Mouse (Mus musculus) heart, postnatal 0 days (tissue): ENCODE measurements around the gene Flt3. TPM values are rescaled to one million over a fixed set of nuclear protein-coding genes. Genes with fewer than 3 reads are reported as not detected.
A peak's percentile ranks its signal among the peaks of the same experiment; 100 is the strongest.

Experiments
- ATAC-seq: fragments of 200-750 bp; cut with Nextera tagmentation; 2 replicates; pipeline ENCODE4 v1.8.0; 2017; ENCODE audit warnings: low read depth, moderate number of reproducible peaks, moderate library complexity; ENCODE audit not compliant: insufficient read depth
- DNase-seq: peaks from one replicate; pipeline ENCODE4 v3.0.0-alpha.2; 2016; ENCODE audit warnings: low spot score
- H3K27ac ChIP-seq: fragments of 300-500 bp; sonication (generic); 2 replicates; pipeline ENCODE4 v1.5.1; 2014; ENCODE audit warnings: low read depth, mild to moderate bottlenecking
- H3K27me3 ChIP-seq: fragments of 300-500 bp; sonication (generic); 2 replicates; pipeline ENCODE4 v1.6.1; 2014; ENCODE audit warnings: low read length, mixed read lengths; ENCODE audit not compliant: control insufficient read depth, insufficient read depth
- H3K36me3 ChIP-seq: fragments of 300-500 bp; sonication (generic); replicated peaks from 2 replicates; pipeline ENCODE4 v1.6.1; 2014; ENCODE audit warnings: low read length, mixed read lengths; ENCODE audit not compliant: control insufficient read depth, insufficient read depth
- H3K4me1 ChIP-seq: fragments of 300-500 bp; sonication (generic); 2 replicates; pipeline ENCODE4 v1.6.1; 2014; ENCODE audit warnings: antibody characterized with exemption; ENCODE audit not compliant: control insufficient read depth, insufficient read depth
- H3K4me2 ChIP-seq: fragments of 300-500 bp; sonication (generic); 2 replicates; pipeline ENCODE4 v1.6.1; 2014; ENCODE audit warnings: low read depth, mild to moderate bottlenecking, low read length, moderate library complexity
- H3K4me3 ChIP-seq: fragments of 300-500 bp; sonication (generic); 2 replicates; pipeline ENCODE4 v1.5.1; 2014; ENCODE audit warnings: low read depth, low read length
- H3K9ac ChIP-seq: fragments of 300-500 bp; sonication (generic); replicated peaks from 2 replicates; pipeline ENCODE4 v1.6.1; 2014; ENCODE audit warnings: low read depth, low read length, mixed read lengths
- H3K9me3 ChIP-seq: fragments of 300-500 bp; sonication (generic); replicated peaks from 2 replicates; pipeline ENCODE4 v1.6.1; 2016; ENCODE audit warnings: low read length; ENCODE audit not compliant: control insufficient read depth
- CTCF ChIP-seq: IDR thresholded peaks from 2 replicates; pipeline ENCODE4 v1.5.1; 2016; ENCODE audit warnings: antibody characterized with exemption, control low read depth, low read depth
- EP300 ChIP-seq: IDR thresholded peaks from 2 replicates; pipeline ENCODE4 v1.6.1; 2016; ENCODE audit warnings: antibody characterized with exemption, low read depth
- WGBS: fragments of 180-500 bp; shearing (Covaris S2); extraction: QIAGEN DNeasy Blood & Tissue Kit; methylation state at CpG from one replicate; pipeline ENCODE4 v1.1.7; 2014; 5-methylcytosine and 5-hydroxymethylcytosine counted together
- polyA plus RNA-seq: library from polyadenylated mRNA; unstranded; fragments of >200 nt; fragmentation: Nextera tagmentation; extraction: Ambion mirVana; gene quantifications from 2 replicates; pipeline ENCODE4 v1.2.1, GENCODE M21; 2015
- total RNA-seq: library from RNA; depleted of rRNA; stranded (reverse); fragments of >200 nt; gene quantifications from 2 replicates; pipeline ENCODE4 v1.2.3, GENCODE M21; 2014; ENCODE audit warnings: low replicate concordance

Gene Flt3
- total and polyA plus RNA-seq, 2 experiments from 2014 or later, result 0.05 TPM; not detected in 1

DNA sequence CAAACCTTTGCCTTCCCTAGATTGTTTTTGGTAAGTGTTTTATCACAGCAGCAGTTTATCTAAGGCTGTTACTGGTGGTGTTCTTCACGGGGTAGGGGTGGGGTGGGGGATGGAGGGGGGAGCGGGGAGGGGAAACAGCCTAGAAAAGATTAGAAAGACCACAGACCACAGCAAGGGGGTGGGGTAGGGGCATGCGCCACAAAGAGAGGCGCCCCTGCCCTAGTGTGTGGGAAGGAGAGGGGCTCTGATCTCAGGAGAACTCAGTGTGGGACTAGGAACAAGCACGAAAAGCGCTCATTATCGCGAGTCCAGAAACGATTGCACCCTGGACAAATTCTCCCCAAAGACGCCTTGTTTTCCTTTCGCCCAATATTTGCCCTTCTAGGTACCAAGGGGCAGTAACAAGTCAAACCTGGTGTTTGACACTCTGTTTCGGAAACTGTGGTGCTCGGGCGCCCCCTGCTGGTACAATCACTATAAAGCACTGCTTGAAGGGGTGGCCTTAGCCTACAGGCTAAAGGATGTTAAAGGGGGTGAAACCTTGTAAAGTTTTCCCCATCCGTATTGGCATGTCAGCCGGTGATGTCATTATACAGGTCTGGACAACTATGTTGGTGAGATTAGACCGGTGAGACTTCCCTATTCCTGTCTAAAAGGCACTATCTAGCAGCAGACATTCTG lies 76.9 kb downstream of the Flt3 start:
- WGBS, result 8% methylated on average over 17 of the region's 17 CpGs
- H3K36me3 ChIP-seq, result no peaks in the 10 kb centered on the region
- no peak overlapping the region for H3K4me3 ChIP-seq
- ATAC-seq (no peak; the same call in 1 of the 2 replicates), DNase-seq (peak; percentile 34)
- no peak overlapping the region for H3K4me2 ChIP-seq
- TF ChIP-seq CTCF (peak; percentile 74), EP300 (no peak)
- H3K4me1 ChIP-seq, result no peaks in the 10 kb centered on the region
- H3K27ac ChIP-seq, result no peak overlapping the region
- no peaks in the 10 kb centered on the region for H3K9me3 ChIP-seq
- H3K9ac ChIP-seq, result no peak overlapping the region
- H3K27me3 ChIP-seq, result peaks cover 43% of the 10 kb centered on the region

DNA sequence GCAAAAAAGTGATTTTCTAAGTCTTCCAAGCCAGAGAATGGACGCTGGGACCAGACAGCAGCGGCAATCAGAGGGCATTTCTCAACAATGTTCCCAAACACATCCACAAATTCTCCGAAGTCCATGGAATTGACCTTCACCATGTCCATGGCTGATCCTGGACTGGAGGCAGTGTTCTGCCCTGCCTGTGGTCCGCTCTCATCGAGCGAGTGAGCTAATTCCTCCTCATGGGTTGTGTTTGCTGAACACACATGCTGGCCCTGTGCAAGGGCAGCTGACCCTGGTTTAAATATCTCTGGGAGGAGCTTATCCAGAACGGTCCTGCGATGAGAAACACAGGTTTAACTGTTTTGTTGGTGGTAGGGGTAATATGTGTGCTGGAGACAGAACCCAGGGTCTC lies 78.1 kb downstream of the Flt3 start, which contains the start of gene Urad:
Urad (minus strand) TSS at position 258 of the 400 bp plus-strand sequence.
- no peak for TF ChIP-seq CTCF
- TF ChIP-seq EP300, result no peak
- WGBS, result 62% methylated on average over 8 of the region's 8 CpGs
- peaks cover 55% of the 10 kb centered on the region for H3K27me3 ChIP-seq

DNA sequence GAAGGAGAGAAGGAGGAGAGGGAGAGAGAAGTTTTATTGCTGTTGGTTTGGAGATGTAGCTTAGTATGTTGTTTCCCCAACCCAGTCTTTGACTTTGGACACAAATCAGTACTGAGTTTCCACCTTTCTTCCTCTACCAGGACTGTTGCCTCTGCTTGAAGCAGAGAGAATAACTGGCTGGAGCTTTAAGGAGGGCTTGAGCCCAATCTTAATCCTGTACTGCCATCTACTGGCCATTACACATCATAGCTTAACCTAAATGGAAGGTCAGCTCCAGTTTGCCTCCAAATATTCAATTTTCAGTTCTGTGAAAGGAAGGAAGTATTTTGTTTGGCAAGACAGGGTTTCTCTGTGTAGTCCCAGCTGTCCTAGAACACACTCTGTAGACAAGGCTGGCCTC lies 80.6 kb downstream of the Flt3 start:
- H3K4me2 ChIP-seq, result no peak overlapping the region
- ATAC-seq (peak; percentile 47; the same call in 1 of the 2 replicates), DNase-seq (peak; percentile 81)
- H3K27ac ChIP-seq, result no peak overlapping the region
- H3K4me3 ChIP-seq, result no peak overlapping the region
- no peaks in the 10 kb centered on the region for H3K9me3 ChIP-seq
- H3K27me3 ChIP-seq, result peaks cover 77% of the 10 kb centered on the region
- TF ChIP-seq EP300 (no peak), CTCF (peak; percentile 86)
- H3K9ac ChIP-seq, result no peak overlapping the region
- H3K4me1 ChIP-seq, result no peaks in the 10 kb centered on the region
- no peaks in the 10 kb centered on the region for H3K36me3 ChIP-seq

More for the DNA sequence above, 78.1 kb downstream of the Flt3 start, which contains the start of gene Urad:
- H3K4me2 ChIP-seq, result no peak within 1 kb of the TSS
- no peak within 1 kb of the TSS for H3K4me3 ChIP-seq
- H3K4me1 ChIP-seq, result no peaks in the 10 kb centered on the region
- no peaks in the 10 kb centered on the region for H3K9me3 ChIP-seq
- H3K9ac ChIP-seq, result no peak within 1 kb of the TSS
- ATAC-seq (no peak), DNase-seq (no peak)
- H3K36me3 ChIP-seq, result no peaks in the 10 kb centered on the region
- H3K27ac ChIP-seq, result no peak within 1 kb of the TSS

DNA sequence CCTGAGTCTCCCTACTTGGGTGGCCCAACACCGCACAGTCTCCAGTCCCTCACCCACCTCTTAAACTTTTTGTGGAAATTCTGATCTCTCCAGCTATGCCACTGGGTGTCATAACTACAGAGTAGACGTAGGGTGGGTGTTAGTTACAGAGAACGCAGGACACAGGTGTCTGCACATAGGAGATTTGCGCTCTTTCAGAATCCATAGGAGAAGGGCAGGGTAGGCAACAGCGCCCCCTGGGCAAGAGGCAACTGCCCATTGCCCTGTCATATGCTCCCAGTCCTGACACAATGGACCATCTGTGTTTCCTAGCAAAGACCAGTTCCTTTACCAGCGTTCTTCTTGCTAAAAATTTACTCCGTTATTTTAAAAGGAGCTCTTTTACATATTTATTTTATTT lies 82.3 kb downstream of the Flt3 start:
- no peak overlapping the region for H3K4me2 ChIP-seq
- DNase-seq, result no peak
- TF ChIP-seq CTCF (peak; percentile 16), EP300 (no peak)
- 22% methylated on average over 7 of the region's 7 CpGs for WGBS
- no peak overlapping the region for H3K4me3 ChIP-seq
- no peaks in the 10 kb centered on the region for H3K9me3 ChIP-seq
- no peak overlapping the region for H3K27ac ChIP-seq
- no peak overlapping the region for H3K9ac ChIP-seq
- no peaks in the 10 kb centered on the region for H3K36me3 ChIP-seq
- no peak for ATAC-seq
- no peaks in the 10 kb centered on the region for H3K4me1 ChIP-seq
- peaks cover 90% of the 10 kb centered on the region for H3K27me3 ChIP-seq

DNA sequence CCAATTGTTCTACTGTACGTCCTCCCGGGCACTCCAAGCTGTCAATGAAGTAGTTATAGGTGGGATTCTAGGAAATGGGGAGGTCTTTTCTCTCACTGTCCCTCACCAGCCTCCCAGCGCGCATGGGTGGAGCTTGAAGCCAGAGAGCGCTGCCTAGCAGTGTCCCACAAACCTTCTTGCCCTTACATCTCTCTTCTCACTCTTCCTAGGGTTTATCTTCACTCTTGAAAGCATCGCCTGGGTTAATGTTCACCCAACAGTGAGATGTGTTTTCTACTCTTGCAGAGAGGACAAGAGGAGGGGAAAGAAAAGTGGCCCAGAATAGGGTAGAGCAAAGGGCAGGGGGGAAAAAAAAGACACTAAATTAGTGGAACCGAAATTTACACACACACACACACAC lies 83.0 kb downstream of the Flt3 start:
- no peaks in the 10 kb centered on the region for H3K36me3 ChIP-seq
- H3K4me2 ChIP-seq, result no peak overlapping the region
- DNase-seq (no peak), ATAC-seq (no peak)
- no peak overlapping the region for H3K27ac ChIP-seq
- no peaks in the 10 kb centered on the region for H3K9me3 ChIP-seq
- no peaks in the 10 kb centered on the region for H3K4me1 ChIP-seq
- WGBS, result 5% methylated on average over 7 of the region's 7 CpGs
- no peak overlapping the region for H3K9ac ChIP-seq
- TF ChIP-seq EP300 (no peak), CTCF (no peak)
- H3K27me3 ChIP-seq, result peaks cover 91% of the 10 kb centered on the region
- no peak overlapping the region for H3K4me3 ChIP-seq
